Mouse (Mus musculus): ENCODE results near the gene Palm. TPM values are rescaled to one million over a fixed set of nuclear protein-coding genes. Genes with fewer than 3 reads are reported as not detected.

The Palm gene
- polyA plus RNA-seq, 1 experiment from 2014 or later = 72.4 TPM

DNA sequence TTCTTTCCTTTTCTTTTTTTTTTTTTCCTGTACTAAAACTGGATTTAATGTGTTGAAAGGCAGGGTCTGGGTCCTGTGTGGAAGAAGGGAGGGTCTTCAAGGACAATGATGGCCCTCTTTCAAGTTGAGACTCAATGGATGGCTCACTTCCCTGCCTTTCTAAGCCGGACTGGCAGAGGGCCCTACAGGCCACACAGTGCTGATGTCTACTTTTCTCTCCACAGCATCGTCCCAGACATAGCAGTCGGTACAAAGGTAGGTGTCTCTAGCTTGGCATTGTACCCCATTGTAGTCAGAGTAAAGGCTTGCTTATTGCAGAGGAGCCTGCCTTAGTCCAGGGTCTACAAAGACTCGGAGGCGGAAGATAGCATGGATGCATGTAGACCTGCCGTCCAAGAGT, 62.9 kb downstream of the Palm start:
- H3K4me2 ChIP-seq = peak overlapping the region; percentile 99
- peak overlapping the region; percentile 92 for H3K4me3 ChIP-seq
- WGBS = 32% methylated on average over 6 of the region's 6 CpGs
- peaks cover 61% of the 10 kb centered on the region for H3K4me1 ChIP-seq (replicated peaks)
- H3K27ac ChIP-seq (ENCODE audit: poor library complexity, severe bottlenecking) = peak overlapping the region; percentile 100
- no peaks in the 10 kb centered on the region for H3K27me3 ChIP-seq (replicated peaks)
- no peak for ATAC-seq (ENCODE audit: insufficient number of reproducible peaks, low FRiP score)
- H3K9me3 ChIP-seq (replicated peaks) = no peaks in the 10 kb centered on the region
- H3K36me3 ChIP-seq = peaks cover 46% of the 10 kb centered on the region
- H3K9ac ChIP-seq = peak overlapping the region; percentile 99

- 31% methylated on average over 7 of the region's 7 CpGs for WGBS
- Histone ChIP-seq H3K4me3 (peak overlapping the region; percentile 92), H3K9me3 (replicated peaks) (no peaks in the 10 kb centered on the region), H3K27me3 (replicated peaks) (no peaks in the 10 kb centered on the region), H3K36me3 (peaks cover 52% of the 10 kb centered on the region), H3K9ac (peak overlapping the region; percentile 99), H3K4me1 (replicated peaks) (peaks cover 55% of the 10 kb centered on the region), H3K27ac (ENCODE audit: poor library complexity, severe bottlenecking) (peak overlapping the region; percentile 100), H3K4me2 (peak overlapping the region; percentile 99)
- no peak for ATAC-seq (ENCODE audit: insufficient number of reproducible peaks, low FRiP score)
Observed at GRCm38 (mm10) chr10:79856704-79857451, 63.5 kb downstream of the Palm start.

DNA sequence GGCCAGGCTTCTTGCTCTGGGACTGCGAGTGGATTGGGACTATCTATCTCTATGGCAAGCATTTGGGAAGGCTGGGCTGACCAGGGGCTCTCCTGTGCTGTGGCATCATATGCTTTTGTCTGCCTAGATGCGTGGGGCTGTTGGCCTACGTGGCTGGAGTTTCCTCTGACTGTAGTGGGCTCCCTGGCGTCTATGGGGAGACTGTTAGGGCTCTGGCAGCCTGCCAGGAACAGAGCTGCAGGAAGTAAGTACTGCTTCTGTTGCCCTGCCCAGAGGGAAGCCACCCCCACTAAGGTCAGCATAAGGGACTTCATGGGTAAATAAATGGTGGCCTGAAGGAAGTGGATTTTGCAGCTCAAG, 64.1 kb downstream of the Palm start:
- peak overlapping the region; percentile 92 for H3K4me3 ChIP-seq
- H3K27me3 ChIP-seq (replicated peaks) = no peaks in the 10 kb centered on the region
- peak overlapping the region; percentile 99 for H3K4me2 ChIP-seq
- H3K4me1 ChIP-seq (replicated peaks) = peaks cover 49% of the 10 kb centered on the region
- ATAC-seq (ENCODE audit: insufficient number of reproducible peaks, low FRiP score) = no peak
- 10% methylated on average over 4 of the region's 4 CpGs for WGBS
- H3K9ac ChIP-seq = peak overlapping the region; percentile 99
- H3K36me3 ChIP-seq = peaks cover 57% of the 10 kb centered on the region
- peak overlapping the region; percentile 100 for H3K27ac ChIP-seq (ENCODE audit: poor library complexity, severe bottlenecking)
- H3K9me3 ChIP-seq (replicated peaks) = no peaks in the 10 kb centered on the region

- Histone ChIP-seq H3K27me3 (replicated peaks) (no peaks in the 10 kb centered on the region), H3K36me3 (peaks cover 62% of the 10 kb centered on the region), H3K4me1 (replicated peaks) (peaks cover 45% of the 10 kb centered on the region), H3K9me3 (replicated peaks) (no peaks in the 10 kb centered on the region), H3K9ac (peak overlapping the region; percentile 99), H3K4me2 (peak overlapping the region; percentile 99), H3K4me3 (peak overlapping the region; percentile 92), H3K27ac (ENCODE audit: poor library complexity, severe bottlenecking) (peak overlapping the region; percentile 100)
- no peak for ATAC-seq (ENCODE audit: insufficient number of reproducible peaks, low FRiP score)
- 82% methylated on average over 2 of the region's 2 CpGs for WGBS
Observed at GRCm38 (mm10) chr10:79857894-79858293, 64.5 kb downstream of the Palm start.

DNA sequence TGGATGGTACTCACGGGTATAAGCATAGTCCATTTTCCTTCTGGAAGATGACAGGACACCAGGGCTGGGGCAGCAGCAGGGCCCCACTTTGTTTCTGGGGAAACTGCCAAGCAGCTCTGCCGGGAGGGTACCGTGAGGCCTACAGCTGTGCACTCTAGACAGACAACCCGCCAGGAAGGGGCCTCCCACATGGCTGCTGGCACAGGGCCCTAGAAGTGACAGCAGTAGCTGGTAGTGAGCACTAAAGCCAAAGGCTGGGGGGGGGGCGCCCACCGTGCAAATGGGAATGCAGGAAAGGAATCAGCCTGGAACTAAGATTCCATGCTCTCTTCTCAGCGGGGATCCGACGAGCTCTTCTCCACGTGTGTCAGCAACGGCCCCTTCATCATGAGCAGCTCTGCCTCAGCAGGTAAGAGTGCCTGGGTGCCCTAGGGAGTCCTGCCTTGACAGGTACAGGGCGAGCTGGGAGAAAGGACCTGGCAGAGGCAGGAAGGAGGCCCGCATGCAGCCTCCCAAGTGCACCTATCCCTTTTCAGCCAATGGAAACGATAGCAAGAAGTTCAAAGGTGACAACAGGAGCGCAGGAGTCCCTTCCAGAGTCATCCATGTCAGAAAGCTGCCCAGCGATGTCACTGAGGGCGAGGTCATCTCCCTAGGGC, 65.2 kb downstream of the Palm start:
- H3K36me3 ChIP-seq = peaks cover 68% of the 10 kb centered on the region
- ATAC-seq (ENCODE audit: insufficient number of reproducible peaks, low FRiP score) = no peak
- peak overlapping the region; percentile 100 for H3K27ac ChIP-seq (ENCODE audit: poor library complexity, severe bottlenecking)
- peak overlapping the region; percentile 99 for H3K9ac ChIP-seq
- WGBS = 51% methylated on average over 17 of the region's 17 CpGs
- no peaks in the 10 kb centered on the region for H3K27me3 ChIP-seq (replicated peaks)
- H3K9me3 ChIP-seq (replicated peaks) = no peaks in the 10 kb centered on the region
- peak overlapping the region; percentile 92 for H3K4me3 ChIP-seq
- H3K4me1 ChIP-seq (replicated peaks) = peaks cover 41% of the 10 kb centered on the region
- peak overlapping the region; percentile 99 for H3K4me2 ChIP-seq

DNA sequence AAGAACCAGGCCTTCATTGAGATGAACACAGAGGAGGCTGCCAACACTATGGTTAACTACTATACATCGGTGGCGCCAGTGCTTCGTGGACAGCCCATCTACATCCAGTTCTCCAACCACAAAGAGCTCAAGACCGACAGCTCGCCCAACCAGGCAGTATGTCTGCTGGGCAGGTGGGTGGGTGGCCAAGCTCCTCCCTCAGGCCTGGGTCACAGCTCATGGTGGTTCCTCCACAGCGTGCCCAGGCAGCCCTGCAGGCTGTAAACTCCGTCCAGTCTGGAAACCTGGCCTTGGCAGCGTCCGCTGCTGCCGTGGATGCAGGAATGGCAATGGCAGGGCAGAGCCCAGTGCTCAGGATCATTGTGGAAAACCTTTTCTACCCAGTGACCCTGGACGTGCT, 65.7 kb downstream of the Palm start:
- H3K36me3 ChIP-seq = peaks cover 74% of the 10 kb centered on the region

DNA sequence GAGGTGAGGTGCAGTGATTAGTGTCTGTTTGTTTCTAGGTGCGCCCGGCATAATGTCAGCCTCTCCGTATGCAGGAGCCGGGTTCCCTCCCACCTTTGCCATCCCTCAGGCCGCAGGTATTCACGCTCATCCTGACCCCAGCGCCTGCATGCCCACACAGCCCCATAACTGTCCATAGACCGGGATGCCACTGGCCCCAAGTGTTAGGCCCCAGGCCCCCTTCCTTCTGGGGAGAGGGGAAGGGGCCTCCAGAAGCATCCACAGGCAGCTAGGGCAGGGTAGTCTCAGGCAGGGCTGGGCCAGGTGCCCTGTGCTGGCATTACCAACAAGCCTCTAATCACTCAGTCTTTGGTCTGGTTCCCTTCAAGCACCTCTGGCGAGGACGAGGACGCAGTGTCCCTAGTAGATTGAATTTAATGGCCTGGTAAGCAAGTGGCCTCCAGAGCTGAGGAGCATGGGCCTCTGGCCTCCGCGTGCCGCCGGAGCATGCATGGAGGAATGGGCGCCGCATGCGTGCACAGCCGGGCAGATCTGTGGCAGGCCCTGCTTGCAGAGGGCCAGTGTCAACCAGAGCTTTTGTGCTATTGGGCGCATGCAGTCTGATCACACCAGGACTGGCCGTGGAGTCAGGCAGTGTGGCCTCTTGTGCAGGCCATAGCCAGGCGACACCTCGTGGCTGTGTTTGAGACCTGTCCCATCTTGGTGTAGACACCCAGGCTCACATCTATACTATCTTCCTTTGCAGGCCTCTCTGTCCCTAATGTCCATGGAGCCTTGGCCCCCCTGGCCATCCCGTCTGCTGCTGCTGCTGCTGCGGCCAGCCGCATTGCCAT, 66.9 kb downstream of the Palm start:
- Histone ChIP-seq H3K27me3 (replicated peaks) (no peaks in the 10 kb centered on the region), H3K4me1 (replicated peaks) (peaks cover 47% of the 10 kb centered on the region), H3K36me3 (peaks cover 85% of the 10 kb centered on the region), H3K4me3 (no peak overlapping the region), H3K27ac (ENCODE audit: poor library complexity, severe bottlenecking) (no peak overlapping the region), H3K9ac (no peak overlapping the region), H3K4me2 (no peak overlapping the region), H3K9me3 (replicated peaks) (no peaks in the 10 kb centered on the region)
- no peak for ATAC-seq (ENCODE audit: insufficient number of reproducible peaks, low FRiP score)
- WGBS = 93% methylated on average over 26 of the region's 26 CpGs

More for the DNA sequence above, 65.7 kb downstream of the Palm start:
- Histone ChIP-seq H3K27me3 (replicated peaks) (no peaks in the 10 kb centered on the region), H3K4me1 (replicated peaks) (peaks cover 41% of the 10 kb centered on the region), H3K4me2 (peak overlapping the region; percentile 99; the same call in 1 of the 2 replicates), H3K4me3 (no peak overlapping the region), H3K9me3 (replicated peaks) (no peaks in the 10 kb centered on the region), H3K27ac (ENCODE audit: poor library complexity, severe bottlenecking) (0 out of 2 replicates have a peak overlapping the region, but pooled peaks have one; percentile 1), H3K9ac (no peak overlapping the region)
- 86% methylated on average over 11 of the region's 11 CpGs for WGBS
- ATAC-seq (ENCODE audit: insufficient number of reproducible peaks, low FRiP score) = no peak

DNA sequence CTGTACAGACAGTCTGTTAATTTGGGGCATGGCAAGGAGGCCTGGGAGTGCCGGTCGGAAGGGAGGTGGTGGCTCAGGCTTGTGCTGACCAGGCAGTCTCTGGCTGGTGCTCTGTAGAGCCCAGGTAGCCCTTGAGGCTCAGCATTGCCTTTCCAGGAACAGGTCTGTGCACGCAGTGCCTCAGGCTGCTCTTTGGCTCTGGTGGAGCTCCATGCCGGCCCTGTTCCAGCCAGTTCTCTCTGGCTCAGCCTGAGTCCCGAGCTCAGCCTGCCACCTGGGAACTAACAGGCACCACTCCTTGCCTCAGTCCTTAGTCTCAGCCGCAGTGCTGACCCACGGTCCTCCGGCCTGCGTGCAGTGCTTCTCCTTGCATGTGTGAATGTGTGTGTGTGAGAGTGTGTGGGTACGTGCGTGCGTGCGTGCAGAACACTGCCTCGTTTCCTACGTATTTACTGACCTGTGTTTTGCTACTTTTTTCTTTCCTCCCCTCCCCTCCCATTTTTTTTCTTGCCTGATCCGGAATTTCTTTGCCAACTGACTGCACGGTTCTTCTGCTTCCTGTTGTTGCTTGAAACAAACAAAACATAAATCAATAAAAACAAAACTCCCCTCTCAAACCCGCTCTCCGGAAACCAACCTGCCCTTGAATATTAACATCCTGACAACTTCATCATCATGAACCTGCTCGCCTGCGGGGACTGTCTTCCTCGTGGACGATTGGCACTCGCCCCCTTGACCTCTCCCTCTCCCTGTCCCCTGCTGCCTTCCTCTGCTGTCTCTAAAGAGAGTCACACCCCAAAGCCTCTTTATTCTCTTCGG, 68.1 kb downstream of the Palm start:
- no peak overlapping the region for H3K4me3 ChIP-seq
- no peak for ATAC-seq (ENCODE audit: insufficient number of reproducible peaks, low FRiP score)
- peaks cover 92% of the 10 kb centered on the region for H3K36me3 ChIP-seq
- H3K4me2 ChIP-seq = no peak overlapping the region
- peaks cover 53% of the 10 kb centered on the region for H3K4me1 ChIP-seq (replicated peaks)
- no peak overlapping the region for H3K9ac ChIP-seq
- WGBS = 85% methylated on average over 25 of the region's 25 CpGs
- no peaks in the 10 kb centered on the region for H3K9me3 ChIP-seq (replicated peaks)
- H3K27me3 ChIP-seq (replicated peaks) = no peaks in the 10 kb centered on the region
- no peak overlapping the region for H3K27ac ChIP-seq (ENCODE audit: poor library complexity, severe bottlenecking)

DNA sequence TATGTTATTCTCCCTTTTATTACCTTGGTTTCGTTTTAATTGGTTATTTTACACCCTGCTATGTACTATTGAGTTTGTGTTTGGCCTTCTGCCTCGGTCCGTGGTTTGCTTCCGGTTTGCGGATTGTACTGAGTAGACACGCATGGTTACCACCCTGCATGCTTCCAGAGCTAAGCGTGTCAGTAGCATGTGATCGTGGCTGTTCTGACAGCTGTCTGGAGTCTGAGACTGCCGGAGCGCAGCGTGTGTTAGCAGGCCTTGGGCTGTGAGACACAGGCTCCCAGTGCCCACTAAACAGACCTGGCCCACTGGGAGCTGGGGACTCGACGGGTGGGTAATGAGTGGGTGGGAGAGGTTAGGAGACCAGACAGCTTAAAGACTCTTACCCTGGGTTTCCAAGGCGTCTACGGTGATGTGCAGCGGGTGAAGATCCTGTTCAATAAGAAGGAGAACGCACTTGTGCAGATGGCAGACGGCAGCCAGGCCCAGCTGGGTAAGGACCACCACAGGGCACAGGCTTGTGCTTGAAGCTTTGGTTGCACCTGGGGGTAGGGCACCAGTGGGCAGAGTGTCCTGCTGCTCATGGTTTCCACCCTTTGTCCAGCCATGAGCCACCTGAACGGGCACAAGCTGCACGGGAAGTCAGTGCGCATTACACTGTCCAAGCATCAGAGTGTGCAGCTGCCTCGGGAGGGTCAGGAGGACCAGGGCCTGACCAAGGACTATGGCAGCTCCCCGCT, 68.8 kb downstream of the Palm start:
- H3K4me1 ChIP-seq (replicated peaks) = peaks cover 45% of the 10 kb centered on the region
- 92% methylated on average over 23 of the region's 23 CpGs for WGBS
- ATAC-seq (ENCODE audit: insufficient number of reproducible peaks, low FRiP score) = no peak

GRCm38 (mm10) chr10:79862925-79863324, 69.6 kb downstream of the Palm start:
- Histone ChIP-seq H3K9me3 (replicated peaks) (no peaks in the 10 kb centered on the region), H3K4me1 (replicated peaks) (peaks cover 38% of the 10 kb centered on the region), H3K9ac (no peak overlapping the region), H3K27ac (ENCODE audit: poor library complexity, severe bottlenecking) (no peak overlapping the region), H3K36me3 (peaks cover 84% of the 10 kb centered on the region), H3K4me3 (no peak overlapping the region), H3K4me2 (no peak overlapping the region), H3K27me3 (replicated peaks) (no peaks in the 10 kb centered on the region)
- 65% methylated on average over 10 of the region's 10 CpGs for WGBS
- ATAC-seq (ENCODE audit: insufficient number of reproducible peaks, low FRiP score) = no peak

More for the DNA sequence above, 68.8 kb downstream of the Palm start:
- Histone ChIP-seq H3K27ac (ENCODE audit: poor library complexity, severe bottlenecking) (no peak overlapping the region), H3K9ac (no peak overlapping the region), H3K9me3 (replicated peaks) (no peaks in the 10 kb centered on the region), H3K4me2 (no peak overlapping the region), H3K36me3 (peaks cover 89% of the 10 kb centered on the region), H3K4me3 (no peak overlapping the region), H3K27me3 (replicated peaks) (no peaks in the 10 kb centered on the region)

Data from heart, embryonic 12.5 days (tissue).